Mouse (Mus musculus): ENCODE measurements at regions not wholly inside any gene's neighbourhood (a gene's known extent, or its start where the extent isn't known, plus 50 kb on each side); places are given as distances from the start of the nearest gene placed in this dataset.

DNA sequence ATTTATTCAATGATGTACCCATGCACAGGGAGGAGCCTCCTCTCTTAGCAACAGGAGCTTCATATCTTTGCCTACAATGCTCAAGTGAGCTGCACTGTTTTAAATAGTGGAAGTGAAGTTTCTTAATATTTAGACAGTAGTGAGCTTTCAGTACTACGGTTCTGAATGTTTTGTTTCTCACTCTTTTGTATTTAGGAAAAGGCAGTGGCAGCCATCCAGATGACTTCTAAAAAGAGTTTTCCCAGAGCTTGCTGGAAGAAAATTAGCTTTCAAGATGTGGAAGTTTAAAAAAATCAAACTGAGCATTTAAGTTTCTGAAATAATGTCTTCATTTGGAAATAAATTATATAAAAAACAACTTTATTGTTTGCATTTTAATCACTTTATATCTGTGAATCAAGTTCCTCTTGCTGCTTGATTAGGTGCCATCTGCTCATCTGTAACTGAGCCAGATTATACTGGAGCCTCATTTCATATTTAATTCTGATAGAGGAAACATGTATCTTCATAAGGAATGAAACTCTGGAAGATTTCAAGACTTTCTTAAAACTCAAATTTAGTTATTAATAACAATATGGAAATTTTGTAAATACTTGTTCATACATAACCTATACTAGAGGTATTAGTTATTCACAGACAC is 268.6 kb upstream of the Tle1 start:
- Histone ChIP-seq H3K27me3 (replicated peaks) (no peaks in the 10 kb centered on the region), H3K36me3 (no peaks in the 10 kb centered on the region), H3K9me3 (replicated peaks) (no peaks in the 10 kb centered on the region), H3K4me1 (no peaks in the 10 kb centered on the region), H3K27ac (replicated peaks) (no peak overlapping the region), H3K4me2 (no peak overlapping the region), H3K4me3 (replicated peaks) (no peak overlapping the region), H3K9ac (replicated peaks) (no peak overlapping the region)
- no peak for ATAC-seq (ENCODE audit: low FRiP score)
- 55% methylated on average over 1 of the region's 1 CpGs for WGBS

DNA sequence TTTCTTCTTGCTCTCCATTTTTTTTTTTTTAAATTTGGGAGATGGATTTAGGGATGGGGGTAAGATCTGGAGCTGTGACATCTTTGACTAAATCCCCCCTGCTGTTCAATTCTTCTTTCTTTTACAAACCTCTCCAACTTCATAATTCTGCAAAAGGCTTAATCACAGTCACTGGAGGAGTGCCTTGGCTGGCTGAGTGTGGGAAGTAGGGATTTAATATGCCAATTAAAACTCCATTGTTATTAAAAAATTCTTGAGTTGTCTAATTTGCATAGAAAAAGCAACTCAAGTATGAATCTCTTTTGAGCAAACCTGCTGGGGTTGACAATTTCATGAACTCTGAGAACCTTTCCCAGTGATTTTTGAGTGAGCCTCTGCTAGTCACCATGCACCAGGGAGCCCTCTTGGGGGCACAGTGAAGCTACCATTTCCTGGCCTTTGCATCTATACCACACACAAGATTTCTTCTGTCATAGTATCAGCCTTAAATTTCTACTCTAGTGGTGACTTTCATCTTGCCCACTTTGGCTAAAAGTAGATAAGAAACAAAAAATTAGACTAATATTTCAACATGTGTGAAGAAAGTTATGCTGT is 243.6 kb upstream of the Tle1 start:
- no peaks in the 10 kb centered on the region for H3K36me3 ChIP-seq
- ATAC-seq (ENCODE audit: low FRiP score) = no peak
- H3K4me3 ChIP-seq (replicated peaks) = no peak overlapping the region

GRCm38 (mm10) chr4:72437367-72437766 is 236.6 kb upstream of the Tle1 start:
- Histone ChIP-seq H3K4me1 (no peaks in the 10 kb centered on the region), H3K9ac (replicated peaks) (no peak overlapping the region), H3K36me3 (no peaks in the 10 kb centered on the region), H3K9me3 (replicated peaks) (no peaks in the 10 kb centered on the region), H3K4me3 (replicated peaks) (no peak overlapping the region), H3K4me2 (no peak overlapping the region), H3K27me3 (replicated peaks) (no peaks in the 10 kb centered on the region), H3K27ac (replicated peaks) (no peak overlapping the region)
- ATAC-seq (ENCODE audit: low FRiP score) = no peak

More for the DNA sequence above, 243.6 kb upstream of the Tle1 start:
- H3K27me3 ChIP-seq (replicated peaks) = no peaks in the 10 kb centered on the region
- H3K4me2 ChIP-seq = no peak overlapping the region
- H3K4me1 ChIP-seq = no peaks in the 10 kb centered on the region
- no peaks in the 10 kb centered on the region for H3K9me3 ChIP-seq (replicated peaks)
- H3K27ac ChIP-seq (replicated peaks) = no peak overlapping the region
- H3K9ac ChIP-seq (replicated peaks) = no peak overlapping the region

- WGBS = 98% methylated on average over 1 of the region's 1 CpGs
- no peaks in the 10 kb centered on the region for H3K27me3 ChIP-seq (replicated peaks)
- ATAC-seq (ENCODE audit: low FRiP score) = no peak
- H3K9ac ChIP-seq (replicated peaks) = no peak overlapping the region
- H3K27ac ChIP-seq (replicated peaks) = no peak overlapping the region
- H3K36me3 ChIP-seq = no peaks in the 10 kb centered on the region
- H3K4me3 ChIP-seq (replicated peaks) = no peak overlapping the region
- H3K4me1 ChIP-seq = no peaks in the 10 kb centered on the region
- no peaks in the 10 kb centered on the region for H3K9me3 ChIP-seq (replicated peaks)
- H3K4me2 ChIP-seq = no peak overlapping the region
These were observed 224.6 kb upstream of the Tle1 start for GRCm38 (mm10) chr4:72425316-72425715.

- H3K9me3 ChIP-seq (replicated peaks) = no peaks in the 10 kb centered on the region
- no peak overlapping the region for H3K4me2 ChIP-seq
- no peak overlapping the region for H3K9ac ChIP-seq (replicated peaks)
- H3K27me3 ChIP-seq (replicated peaks) = no peaks in the 10 kb centered on the region
- no peaks in the 10 kb centered on the region for H3K4me1 ChIP-seq
- no peak overlapping the region for H3K4me3 ChIP-seq (replicated peaks)
- H3K36me3 ChIP-seq = no peaks in the 10 kb centered on the region
- no peak for ATAC-seq (ENCODE audit: low FRiP score)
- H3K27ac ChIP-seq (replicated peaks) = no peak overlapping the region
- WGBS = 88% methylated on average over 8 of the region's 8 CpGs
These were observed 211.5 kb upstream of the Tle1 start for GRCm38 (mm10) chr4:72412100-72412788.

DNA sequence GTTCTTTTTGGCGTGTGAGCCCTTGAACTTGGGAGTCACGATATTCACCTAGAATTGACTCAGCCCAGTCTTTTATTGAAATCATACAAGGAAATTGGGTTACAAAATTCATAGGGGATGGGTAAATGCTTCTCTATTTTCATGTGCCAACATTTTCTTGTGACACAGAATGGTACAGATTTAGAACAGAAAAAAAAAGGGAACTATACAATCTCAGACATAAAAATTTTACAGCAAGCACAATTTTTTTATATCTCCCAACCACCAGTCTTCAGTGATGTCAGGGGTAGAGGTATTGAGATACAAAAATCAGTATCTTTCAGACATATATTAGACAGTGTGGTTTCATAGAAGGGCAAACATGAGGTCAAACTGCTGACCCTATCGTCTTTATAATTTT is 210.6 kb upstream of the Tle1 start:
- ATAC-seq (ENCODE audit: low FRiP score) = no peak
- no peak overlapping the region for H3K27ac ChIP-seq (replicated peaks)
- 93% methylated on average over 3 of the region's 3 CpGs for WGBS
- no peaks in the 10 kb centered on the region for H3K4me1 ChIP-seq
- no peaks in the 10 kb centered on the region for H3K9me3 ChIP-seq (replicated peaks)
- H3K27me3 ChIP-seq (replicated peaks) = no peaks in the 10 kb centered on the region
- H3K9ac ChIP-seq (replicated peaks) = no peak overlapping the region
- H3K4me2 ChIP-seq = no peak overlapping the region
- no peaks in the 10 kb centered on the region for H3K36me3 ChIP-seq
- no peak overlapping the region for H3K4me3 ChIP-seq (replicated peaks)

- no peaks in the 10 kb centered on the region for H3K36me3 ChIP-seq
- no peak overlapping the region for H3K9ac ChIP-seq (replicated peaks)
- 91% methylated on average over 1 of the region's 1 CpGs for WGBS
- no peaks in the 10 kb centered on the region for H3K4me1 ChIP-seq
- no peak overlapping the region for H3K4me2 ChIP-seq
- no peak for ATAC-seq (ENCODE audit: low FRiP score)
- no peak overlapping the region for H3K4me3 ChIP-seq (replicated peaks)
- H3K27me3 ChIP-seq (replicated peaks) = no peaks in the 10 kb centered on the region
- no peak overlapping the region for H3K27ac ChIP-seq (replicated peaks)
- H3K9me3 ChIP-seq (replicated peaks) = no peaks in the 10 kb centered on the region
These were observed 200.0 kb upstream of the Tle1 start for GRCm38 (mm10) chr4:72400759-72401158.

DNA sequence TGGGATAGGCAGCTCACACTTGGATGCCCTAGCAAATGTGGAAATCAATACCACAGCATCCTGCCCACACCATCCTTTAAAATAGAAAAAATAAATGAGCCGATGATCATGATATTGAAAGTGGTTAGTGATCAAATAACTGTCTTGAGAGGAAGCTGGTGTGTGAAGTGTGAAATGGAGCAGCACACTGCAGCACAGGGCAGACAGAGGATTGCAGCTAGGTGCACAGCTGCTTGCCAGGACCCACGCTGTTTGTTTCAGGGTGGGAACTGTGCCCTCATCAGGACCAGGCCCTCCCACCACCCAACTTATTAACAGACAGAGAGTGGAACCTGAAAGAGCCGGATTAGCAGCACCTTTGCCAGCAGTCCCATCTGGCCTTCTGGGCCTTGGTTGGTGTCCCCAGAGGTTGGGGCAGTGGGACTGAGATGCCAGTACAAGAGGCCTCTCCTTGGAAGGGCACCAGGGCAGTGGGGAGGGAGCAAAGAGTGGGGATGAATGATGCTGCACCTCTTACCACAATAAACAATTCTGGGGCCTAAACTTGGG is 191.2 kb upstream of the Tle1 start:
- H3K27ac ChIP-seq (replicated peaks) = no peak overlapping the region
- WGBS = 84% methylated on average over 3 of the region's 3 CpGs
- H3K4me1 ChIP-seq = no peaks in the 10 kb centered on the region
- H3K4me3 ChIP-seq (replicated peaks) = no peak overlapping the region
- peaks cover 7% of the 10 kb centered on the region; the same call in 1 of the 2 replicates for H3K27me3 ChIP-seq (replicated peaks)
- no peak for ATAC-seq (ENCODE audit: low FRiP score)
- no peaks in the 10 kb centered on the region for H3K36me3 ChIP-seq
- no peaks in the 10 kb centered on the region for H3K9me3 ChIP-seq (replicated peaks)
- no peak overlapping the region for H3K4me2 ChIP-seq
- no peak overlapping the region for H3K9ac ChIP-seq (replicated peaks)

DNA sequence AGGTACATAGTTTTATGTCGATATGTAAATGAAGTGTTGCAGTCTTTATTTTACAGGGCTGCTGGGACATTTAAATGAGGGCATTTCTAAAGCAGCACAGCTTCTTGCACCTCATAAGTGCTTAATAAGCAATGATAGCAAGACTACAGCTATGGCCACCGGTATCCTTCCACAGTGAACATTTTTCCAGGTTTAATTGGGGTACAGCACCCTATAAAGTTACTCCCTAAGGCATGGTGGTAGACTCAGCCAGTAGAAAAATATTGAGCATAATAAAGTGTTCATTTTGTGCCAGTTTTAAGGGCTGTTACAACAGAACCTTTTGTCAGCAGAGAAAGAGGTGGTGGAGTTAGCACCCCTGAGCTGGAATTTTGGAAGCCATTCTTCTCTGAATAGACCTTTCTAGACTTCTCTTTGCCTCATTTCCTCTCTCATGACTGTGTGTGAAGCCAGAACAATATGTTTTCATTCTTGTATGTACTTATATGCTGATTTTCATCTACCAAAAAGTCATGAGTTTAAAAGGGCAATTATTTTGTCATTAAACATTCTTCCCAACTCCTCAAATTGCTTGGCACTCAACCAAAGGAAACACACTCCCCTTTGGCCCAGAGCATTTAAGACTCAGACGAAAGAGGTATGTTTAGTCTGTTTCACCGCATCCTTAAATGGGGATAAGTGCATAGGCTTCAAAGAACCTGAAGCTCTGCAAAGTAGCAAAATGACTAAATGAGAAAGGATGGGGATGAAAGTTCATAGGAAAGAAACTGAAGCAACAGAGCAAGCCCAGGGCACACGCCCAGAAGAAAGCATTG is 189.3 kb upstream of the Tle1 start:
- Histone ChIP-seq H3K4me1 (peaks cover 8% of the 10 kb centered on the region; the same call in 1 of the 2 replicates), H3K9ac (replicated peaks) (no peak overlapping the region), H3K9me3 (replicated peaks) (no peaks in the 10 kb centered on the region), H3K4me3 (replicated peaks) (no peak overlapping the region), H3K27ac (replicated peaks) (no peak overlapping the region), H3K4me2 (no peak overlapping the region), H3K36me3 (no peaks in the 10 kb centered on the region), H3K27me3 (replicated peaks) (peaks cover 7% of the 10 kb centered on the region; the same call in 1 of the 2 replicates)
- 65% methylated on average over 5 of the region's 5 CpGs for WGBS
- no peak for ATAC-seq (ENCODE audit: low FRiP score)

DNA sequence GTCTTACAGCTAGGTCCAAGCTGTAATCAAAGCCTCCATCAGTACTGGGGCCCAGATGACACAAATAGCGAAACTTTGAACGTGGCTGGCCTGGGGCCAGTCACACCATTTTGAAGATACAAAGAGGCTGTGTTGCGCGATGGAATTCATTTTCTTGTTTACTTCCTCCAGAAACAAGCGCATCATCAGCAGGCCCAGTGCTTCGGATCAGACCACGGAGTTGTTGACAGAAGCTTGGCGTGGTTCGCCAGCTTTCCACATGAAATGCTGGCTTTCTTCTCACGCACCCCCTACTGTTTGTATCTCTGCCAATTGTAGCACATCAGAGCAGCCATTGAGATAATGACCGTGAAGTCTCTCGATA is 184.2 kb upstream of the Tle1 start:
- H3K27ac ChIP-seq (replicated peaks) = no peak overlapping the region; the same call in 1 of the 2 replicates
- peaks cover 7% of the 10 kb centered on the region; the same call in 1 of the 2 replicates for H3K27me3 ChIP-seq (replicated peaks)
- peak; percentile 79 for ATAC-seq (ENCODE audit: low FRiP score)
- H3K9me3 ChIP-seq (replicated peaks) = no peaks in the 10 kb centered on the region
- H3K4me3 ChIP-seq (replicated peaks) = no peak overlapping the region
- H3K9ac ChIP-seq (replicated peaks) = no peak overlapping the region
- no peaks in the 10 kb centered on the region for H3K36me3 ChIP-seq
- WGBS = 18% methylated on average over 12 of the region's 12 CpGs
- peaks cover 38% of the 10 kb centered on the region for H3K4me1 ChIP-seq
- peak overlapping the region; percentile 19 for H3K4me2 ChIP-seq

GRCm38 (mm10) chr4:72384259-72384900 is 183.7 kb upstream of the Tle1 start:
- Histone ChIP-seq H3K36me3 (no peaks in the 10 kb centered on the region), H3K27me3 (replicated peaks) (peaks cover 7% of the 10 kb centered on the region; the same call in 1 of the 2 replicates), H3K9ac (replicated peaks) (no peak overlapping the region), H3K4me3 (replicated peaks) (no peak overlapping the region), H3K4me1 (peaks cover 38% of the 10 kb centered on the region), H3K9me3 (replicated peaks) (no peaks in the 10 kb centered on the region), H3K4me2 (peak overlapping the region; percentile 19), H3K27ac (replicated peaks) (no peak overlapping the region; the same call in 1 of the 2 replicates)
- ATAC-seq (ENCODE audit: low FRiP score) = no peak
- WGBS = 66% methylated on average over 5 of the region's 5 CpGs
